Comparison of ENCODE assay signal across 19 mouse cellular contexts in the genomic region with DNA sequence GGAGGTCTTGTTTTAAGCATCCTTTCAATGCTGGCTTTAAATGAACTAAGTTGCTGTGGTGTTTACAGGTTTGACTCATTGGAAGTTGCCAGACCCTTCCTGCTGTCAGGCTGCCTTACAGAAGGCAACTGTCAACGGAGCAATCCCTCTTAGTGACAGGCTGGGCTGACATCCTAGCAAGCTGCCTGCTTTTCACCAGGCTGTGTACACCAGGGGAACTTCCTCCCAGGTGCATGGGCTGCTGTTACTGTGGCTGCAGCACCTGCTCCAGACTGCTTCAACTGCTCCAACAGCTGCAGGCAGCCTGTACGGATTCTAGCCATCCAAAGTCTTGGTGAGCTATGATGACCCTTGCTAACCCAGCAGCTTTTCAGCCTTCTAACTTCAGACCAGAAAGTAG.
DNase-seq lines count a peak whose midpoint lies in the region; ATAC-seq and TF ChIP-seq lines count a peak whose summit lies in the region.
"Had no signal": no experiment of that assay in that cellular context is flagged by ENCODE, and none has a peak within 500 bp of the region (broad histone marks: within the 10 kb centered on the region; RNA-seq: fewer than 3 reads in every experiment).

No protein-coding gene starts in this region.

- no peak for TF ChIP-seq CTCF in liver, postnatal 0 days (IDR thresholded peaks at IDR 0.05; ENCODE audit: low read depth)

- H3K36me3 ChIP-seq in liver, postnatal 0 days (replicated peaks; ENCODE audit: insufficient read depth, low read length), result no peaks in the 10 kb centered on the region
- H3K36me3 ChIP-seq in liver, embryonic 11.5 days (ENCODE audit: control insufficient read depth, insufficient read depth, low read length), result no peaks in the 10 kb centered on the region
- H3K36me3 ChIP-seq: embryonic facial prominence, embryonic 15.5 days; heart, embryonic 12.5 days; liver, embryonic 12.5 days; midbrain, embryonic 12.5 days; neural tube, embryonic 12.5 days had no signal

- no peak for TF ChIP-seq EP300 in liver, postnatal 0 days (IDR thresholded peaks at IDR 0.05; ENCODE audit: low read depth)

- no peaks in the 10 kb centered on the region for H3K9me3 ChIP-seq in liver, postnatal 0 days (ENCODE audit: low read length)
- no peaks in the 10 kb centered on the region for H3K9me3 ChIP-seq in liver, embryonic 11.5 days (ENCODE audit: control insufficient read depth, low read length)
- H3K9me3 ChIP-seq: embryonic facial prominence, embryonic 15.5 days; heart, embryonic 12.5 days; liver, embryonic 12.5 days; midbrain, embryonic 12.5 days; neural tube, embryonic 12.5 days had no signal

- H3K9ac ChIP-seq in liver, postnatal 0 days (replicated peaks), result no peak overlapping the region
- H3K9ac ChIP-seq in liver, embryonic 11.5 days (ENCODE audit: low read depth, low read length), result no peak overlapping the region
- H3K9ac ChIP-seq: embryonic facial prominence, embryonic 15.5 days; heart, embryonic 12.5 days; liver, embryonic 12.5 days; lung, embryonic 14.5 days; midbrain, embryonic 12.5 days; neural tube, embryonic 12.5 days had no signal

- H3K27ac ChIP-seq in liver, postnatal 0 days (ENCODE audit: low read depth), result peak overlapping the region; percentile 64; the same call in 1 of the 2 replicates
- H3K27ac ChIP-seq in liver, embryonic 11.5 days (ENCODE audit: low read depth, low read length), result no peak overlapping the region
- H3K27ac ChIP-seq: embryonic facial prominence, embryonic 15.5 days; liver, embryonic 12.5 days; midbrain, embryonic 12.5 days; neural tube, embryonic 12.5 days had no signal

- no peaks in the 10 kb centered on the region for H3K27me3 ChIP-seq in liver, postnatal 0 days (ENCODE audit: insufficient read depth, low read length)
- no peaks in the 10 kb centered on the region for H3K27me3 ChIP-seq in liver, embryonic 11.5 days (replicated peaks; ENCODE audit: control insufficient read depth, insufficient read depth, low read length)
- H3K27me3 ChIP-seq: embryonic facial prominence, embryonic 15.5 days; heart, embryonic 12.5 days; liver, embryonic 12.5 days; midbrain, embryonic 12.5 days; neural tube, embryonic 12.5 days had no signal

- no peak overlapping the region for H3K4me2 ChIP-seq in liver, postnatal 0 days (ENCODE audit: low read depth, low read length)
- no peak overlapping the region for H3K4me2 ChIP-seq in liver, embryonic 11.5 days
- H3K4me2 ChIP-seq: embryonic facial prominence, embryonic 15.5 days; heart, embryonic 12.5 days; liver, embryonic 12.5 days; lung, embryonic 14.5 days; midbrain, embryonic 12.5 days; neural tube, embryonic 12.5 days had no signal

- WGBS in liver, postnatal 0 days (ENCODE audit: insufficient replicate concordance), result 28% methylated on average over 2 of the region's 2 CpGs
- WGBS in liver, embryonic 11.5 days, result 64% methylated on average over 2 of the region's 2 CpGs

- H3K4me3 ChIP-seq in liver, postnatal 0 days (ENCODE audit: low read depth, low read length), result no peak overlapping the region
- H3K4me3 ChIP-seq in liver, embryonic 11.5 days (ENCODE audit: low read depth, low read length), result no peak overlapping the region
- H3K4me3 ChIP-seq: embryonic facial prominence, embryonic 15.5 days; heart, embryonic 12.5 days; liver, embryonic 12.5 days; midbrain, embryonic 12.5 days; neural tube, embryonic 12.5 days had no signal

- no peaks in the 10 kb centered on the region for H3K4me1 ChIP-seq in liver, postnatal 0 days (ENCODE audit: insufficient read depth)
- H3K4me1 ChIP-seq in liver, embryonic 11.5 days (replicated peaks; ENCODE audit: control insufficient read depth, insufficient read depth, low read length), result no peaks in the 10 kb centered on the region
- H3K4me1 ChIP-seq: embryonic facial prominence, embryonic 15.5 days; heart, embryonic 12.5 days; liver, embryonic 12.5 days; midbrain, embryonic 12.5 days; neural tube, embryonic 12.5 days had no signal

- intact Hi-C loops in left cerebral cortex, postnatal 4 days (cut with DNase I), result no loop called here

- peak; percentile 77 for ATAC-seq in liver, postnatal 0 days
- no peak for ATAC-seq in liver, embryonic 11.5 days (replicated peaks; ENCODE audit: low FRiP score)
- ATAC-seq in granulocyte monocyte progenitor cell, adult 5-6 weeks (replicated peaks; ENCODE audit: poor library complexity, severe bottlenecking), result peak; percentile 63
- ATAC-seq: liver, embryonic 12.5 days had no signal

- DNase-seq in liver, postnatal 0 days, result peak; percentile 37
- DNase-seq in liver, embryonic 11.5 days (ENCODE audit: low spot score), result no peak
- DNase-seq in thymus, adult 18-20 months, result peak; percentile 76 to 84
- peak; percentile 76 for DNase-seq in thymus, postnatal 4 days
- DNase-seq in layer of hippocampus, adult 8-10 months (ENCODE audit: low spot score in 2 of 2), result no peak
- no peak for DNase-seq in retina, postnatal 1 day
- no peak for DNase-seq in left cerebral cortex, postnatal 4 days
- DNase-seq: adrenal gland, adult 8-10 months; cerebellum, adult 9-11 months; heart, postnatal 36 days; kidney, adult 11 months; lung, embryonic 14.5 days; lung, postnatal 4 days had no signal

Comparison
In these comparisons a context has a peak if more than half of its experiments do, and no peak if none do; other contexts are left out.
1. DNase-seq: peak in liver, postnatal 0 days (single experiment), thymus, adult 18-20 months (2 of 2) and thymus, postnatal 4 days (single experiment); none in liver, embryonic 11.5 days (single experiment), layer of hippocampus, adult 8-10 months (0 of 2), retina, postnatal 1 day (single experiment) and left cerebral cortex, postnatal 4 days (single experiment).